Mouse (Mus musculus) CH12.LX (cell line): ENCODE data around the gene Gm2174. TPM values are rescaled to one million over a fixed set of nuclear protein-coding genes. Genes with fewer than 3 reads are reported as not detected.

ENCODE experiments used
- DNase-seq: peaks from one replicate; pipeline ENCODE4 v3.0.0-alpha.2; 2013; ENCODE audit errors: extremely low read depth
- H3K27ac ChIP-seq: 2 replicates; pipeline ENCODE4 v1.5.1; 2012; ENCODE audit warnings: low read depth, mild to moderate bottlenecking, control low read depth, moderate library complexity; ENCODE audit not compliant: insufficient read depth
- H3K27me3 ChIP-seq: replicated peaks from 2 replicates; pipeline ENCODE3; 2012; ENCODE audit warnings: inconsistent platforms
- H3K36me3 ChIP-seq, 2 experiments: replicated peaks in 1 of 2; 2 replicates each; pipeline versions ENCODE3 to v1.6.1; 2012; ENCODE audit warnings: inconsistent platforms in 1 of 2, low read length in 1 of 2, mild to moderate bottlenecking in 1 of 2, mixed read lengths in 1 of 2, moderate library complexity in 1 of 2; ENCODE audit not compliant: control insufficient read depth in 1 of 2, insufficient read depth in 1 of 2
- H3K4me1 ChIP-seq, 2 experiments: 2 replicates each; pipeline ENCODE4 v1.6.1; 2012; ENCODE audit warnings: inconsistent platforms in 1 of 2, moderate library complexity in 1 of 2; ENCODE audit not compliant: insufficient read depth in 2 of 2, control insufficient read depth in 1 of 2
- H3K4me2 ChIP-seq: 2 replicates; pipeline ENCODE4 v1.6.1; 2012; ENCODE audit warnings: low read depth, mild to moderate bottlenecking, control low read depth; ENCODE audit not compliant: poor library complexity, insufficient read depth, severe bottlenecking
- H3K4me3 ChIP-seq, 3 experiments: fragments of 150-350 bp in 1 of 3; sonication (generic) in 1 of 3; replicated peaks in 1 of 3; 2 replicates each; pipeline versions ENCODE3 to v1.5.1; 2011 to 2012; ENCODE audit warnings: low read depth in 2 of 3, low read length in 2 of 3, mild to moderate bottlenecking in 2 of 3, moderate library complexity in 2 of 3, control low read depth in 1 of 3, improper control_type of control experiment in 1 of 3, inconsistent platforms in 1 of 3, mixed read lengths in 1 of 3; ENCODE audit not compliant: poor library complexity in 1 of 3
- H3K79me2 ChIP-seq: replicated peaks from 2 replicates; pipeline ENCODE4 v1.6.1; 2012; ENCODE audit warnings: mild to moderate bottlenecking, moderate library complexity; ENCODE audit not compliant: control insufficient read depth, poor library complexity, insufficient read depth, severe bottlenecking; ENCODE audit errors: extremely low read depth
- H3K9ac ChIP-seq: 2 replicates; pipeline ENCODE4 v1.6.1; 2012; ENCODE audit warnings: low read depth, mild to moderate bottlenecking, control low read depth, moderate library complexity; ENCODE audit not compliant: insufficient read depth
- H3K9me3 ChIP-seq: replicated peaks from 2 replicates; pipeline ENCODE3; 2012; ENCODE audit warnings: low read length, inconsistent platforms, mixed read lengths
- BHLHE40 ChIP-seq: IDR thresholded peaks from 2 replicates; pipeline ENCODE4 v1.6.1; 2011; ENCODE audit warnings: mild to moderate bottlenecking, low read depth, low read length, improper control_type of control experiment
- CHD2 ChIP-seq: IDR thresholded peaks from 2 replicates; pipeline ENCODE4 v1.6.1; 2011; ENCODE audit warnings: low read length, improper control_type of control experiment
- CTCF ChIP-seq, 2 experiments: IDR thresholded peaks in 1 of 2; conservative IDR thresholded peaks in 1 of 2; 2 replicates each; pipeline ENCODE4 v1.5.1; 2011 to 2012; ENCODE audit warnings: low read depth in 2 of 2, low read length in 2 of 2, improper control_type of control experiment in 1 of 2, inconsistent platforms in 1 of 2, mild to moderate bottlenecking in 1 of 2, moderate library complexity in 1 of 2
- ELF1 ChIP-seq: IDR thresholded peaks from 2 replicates; pipeline ENCODE4 v1.6.1; 2014; ENCODE audit warnings: low read depth, mild to moderate bottlenecking, inconsistent platforms, low read length, improper control_type of control experiment
- EP300 ChIP-seq: IDR thresholded peaks from 2 replicates; pipeline ENCODE4 v1.6.1; 2011; ENCODE audit warnings: low read length, improper control_type of control experiment
- HCFC1 ChIP-seq: IDR thresholded peaks from 2 replicates; pipeline ENCODE4 v1.6.1; 2012; ENCODE audit warnings: low read depth, mild to moderate bottlenecking, inconsistent platforms, low read length, improper control_type of control experiment
- IRF4 ChIP-seq: IDR thresholded peaks from 2 replicates; pipeline ENCODE4 v1.6.1; 2014; ENCODE audit warnings: low read depth, mild to moderate bottlenecking, inconsistent platforms, low read length, improper control_type of control experiment
- MAFK ChIP-seq: IDR thresholded peaks from 2 replicates; pipeline ENCODE4 v1.6.1; 2011; ENCODE audit warnings: low read length, improper control_type of control experiment; ENCODE audit not compliant: insufficient replicate concordance
- MEF2A ChIP-seq: IDR thresholded peaks from 2 replicates; pipeline ENCODE4 v1.6.1; 2014; ENCODE audit warnings: low read depth, mild to moderate bottlenecking, inconsistent platforms, low read length, improper control_type of control experiment, borderline replicate concordance
- POLR2AphosphoS2 ChIP-seq: IDR thresholded peaks from 2 replicates; pipeline ENCODE4 v1.6.1; 2011; ENCODE audit warnings: low read depth, low read length, improper control_type of control experiment
- RCOR1 ChIP-seq: conservative IDR thresholded peaks from 2 replicates; pipeline ENCODE4 v1.6.1; 2012; ENCODE audit warnings: low read depth, mild to moderate bottlenecking, inconsistent platforms, low read length, improper control_type of control experiment
- SIN3A ChIP-seq: IDR thresholded peaks from 2 replicates; pipeline ENCODE4 v1.6.1; 2012; ENCODE audit warnings: low read length, improper control_type of control experiment, inconsistent platforms
- TBP ChIP-seq: conservative IDR thresholded peaks from 2 replicates; pipeline ENCODE4 v1.6.1; 2011; ENCODE audit warnings: low read depth, low read length, improper control_type of control experiment
- UBTF ChIP-seq: IDR thresholded peaks from 2 replicates; pipeline ENCODE4 v1.6.1; 2012; ENCODE audit warnings: low read depth, mild to moderate bottlenecking, inconsistent platforms, low read length, improper control_type of control experiment, moderate library complexity
- USF1 ChIP-seq: IDR thresholded peaks from 2 replicates; pipeline ENCODE4 v1.6.1; 2014; ENCODE audit warnings: low read depth, mild to moderate bottlenecking, inconsistent platforms, low read length, improper control_type of control experiment
- USF2 ChIP-seq: conservative IDR thresholded peaks from 2 replicates; pipeline ENCODE4 v1.6.1; 2011; ENCODE audit warnings: low read depth, low read length, improper control_type of control experiment
- ZKSCAN1 ChIP-seq: IDR thresholded peaks from 2 replicates; pipeline ENCODE4 v1.6.1; 2012; ENCODE audit warnings: low read depth, inconsistent platforms, low read length, improper control_type of control experiment, borderline replicate concordance
- ZMIZ1 ChIP-seq: IDR thresholded peaks from 2 replicates; pipeline ENCODE4 v1.6.1; 2012; ENCODE audit warnings: low read depth, mild to moderate bottlenecking, inconsistent platforms, low read length, improper control_type of control experiment
- ZNF384 ChIP-seq: IDR thresholded peaks from 2 replicates; pipeline ENCODE4 v1.6.1; 2012; ENCODE audit warnings: low read depth, low read length, improper control_type of control experiment, inconsistent platforms
- dilution Hi-C: fragments of 300-500 bp; cut with MboI; formaldehyde crosslinking; loops from 2 replicates; pipeline ENCODE4 v1.14.3; 2020; ENCODE audit warnings: low sequenced_read_pairs; ENCODE audit not compliant: extremely low pct_unique_long_range_greater_than_20kb, extremely low pct_ligation_motif_present
- in situ Hi-C: fragments of 300-500 bp; cut with MboI; formaldehyde crosslinking; loops from 3 replicates; pipeline ENCODE4 v1.14.3; 2019; ENCODE audit warnings: low sequenced_read_pairs, low pct_ligation_motif_present, low pct_unique_long_range_greater_than_20kb, mixed read lengths
- polyA plus RNA-seq: library from polyadenylated mRNA; unstranded; fragments of >175 nt; gene quantifications from 2 replicates; pipeline ENCODE4 v1.2.1, GENCODE M21; 2012; ENCODE audit warnings: low read depth; ENCODE audit not compliant: insufficient read length
- total RNA-seq, 2 experiments: library from RNA; depleted of rRNA; stranded (reverse); fragments of 300-350 nt in 1 of 2; fragments of >200 nt in 1 of 2; gene quantifications; 2 replicates each; pipeline ENCODE4 v1.2.3; 2012 to 2014

Gm2174 gene
- total RNA-seq (2012; rRNA removed), result 1.5 and 1.6 TPM in 2 replicates
- not detected in 2 replicates for total RNA-seq (2014; rRNA removed)
- polyA plus RNA-seq, result not detected in 2 replicates

DNA sequence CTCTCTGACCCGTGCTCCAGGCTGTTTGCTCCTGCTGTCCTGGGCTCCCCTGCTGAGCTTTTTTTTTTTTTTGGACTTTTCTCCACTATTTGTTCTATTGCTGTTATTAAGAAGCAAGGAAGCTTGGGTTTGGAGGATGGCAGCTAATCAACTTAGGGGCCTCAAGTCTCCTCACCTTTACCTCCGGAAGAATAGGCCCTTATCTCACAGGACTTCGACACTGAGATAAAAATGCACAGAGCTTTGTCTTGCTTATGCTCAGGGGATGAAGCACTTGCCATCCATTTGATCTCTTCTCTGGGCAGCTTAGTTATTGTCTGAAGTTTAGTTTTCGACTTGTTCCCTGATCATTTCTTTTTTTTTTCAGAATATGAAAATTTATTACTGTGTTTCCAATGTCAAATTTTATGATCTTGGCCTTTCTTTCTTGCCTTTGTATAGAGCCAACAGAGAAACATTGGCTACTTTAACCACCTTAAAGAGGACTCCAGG, at the start of gene Gm2174:
TSS of gene Gm2174 (plus strand) at position 442 of the 492 bp plus-strand sequence.
- no peak within 1 kb of the TSS for H3K4me2 ChIP-seq
- in situ Hi-C loops, result no loop called here
- dilution Hi-C loops, result no loop called here

GRCm38 (mm10) chrX:56404646-56405045, 43.1 kb upstream of the Gm2174 start:
- no peak overlapping the region for H3K4me2 ChIP-seq
- H3K9me3 ChIP-seq, result peaks cover 5% of the 10 kb centered on the region
- peak; percentile 71 for DNase-seq
- H3K36me3 ChIP-seq, result no peaks in the 10 kb centered on the region
- TF ChIP-seq CHD2 (peak; percentile 62), UBTF (no peak), USF1 (no peak), TBP (no peak), MEF2A (no peak), HCFC1 (no peak; the same call in 1 of the 2 replicates), ZKSCAN1 (no peak), EP300 (peak; percentile 81), MAFK (peak; percentile 20; the same call in 1 of the 2 replicates), SIN3A (no peak), ZNF384 (no peak), BHLHE40 (no peak), ZMIZ1 (no peak), RCOR1 (0 out of 2 replicates have a peak, but pooled peaks have one; percentile 22), IRF4 (peak; percentile 96)
- dilution Hi-C loops (no loop called here), in situ Hi-C loops (no loop called here)
- H3K27me3 ChIP-seq, result no peaks in the 10 kb centered on the region
- no peak overlapping the region for H3K27ac ChIP-seq
- H3K4me3 ChIP-seq, result no peak overlapping the region
- H3K4me1 ChIP-seq, result peaks cover 3 to 7% of the 10 kb centered on the region in 2 experiments; a peak in 2 of 4 replicates
- H3K9ac ChIP-seq, result no peak overlapping the region
- H3K79me2 ChIP-seq, result no peaks in the 10 kb centered on the region

More for the DNA sequence above, at the start of gene Gm2174:
- H3K9me3 ChIP-seq, result no peaks in the 10 kb centered on the region
- no peaks in the 10 kb centered on the region for H3K79me2 ChIP-seq
- TF ChIP-seq MEF2A (no peak), CHD2 (no peak), IRF4 (no peak), CTCF (conservative IDR thresholded peaks at IDR 0.05 in 1 of 2, IDR thresholded peaks at IDR 0.05 in 1 of 2; ENCODE audit: low read depth in 2 of 2, low read length in 2 of 2) (no peak), POLR2AphosphoS2 (no peak), EP300 (no peak), ELF1 (no peak), USF2 (no peak)
- no peak within 1 kb of the TSS for H3K27ac ChIP-seq
- no peaks in the 10 kb centered on the region for H3K4me1 ChIP-seq
- no peak for DNase-seq
- no peaks in the 10 kb centered on the region for H3K36me3 ChIP-seq
- no peak within 1 kb of the TSS for H3K9ac ChIP-seq
- H3K27me3 ChIP-seq, result no peaks in the 10 kb centered on the region
- H3K4me3 ChIP-seq, result no peak within 1 kb of the TSS
